Mouse (Mus musculus) thymus, adult 2 months (tissue): Measurements from ENCODE around the gene Rcor1.

ENCODE experiments used
- CTCF ChIP-seq: fragments of 200-500 bp; IDR thresholded peaks from 2 replicates; pipeline ENCODE4 v1.5.1; 2012; ENCODE audit warnings: mild to moderate bottlenecking, control low read depth, low read length, moderate library complexity, borderline replicate concordance; ENCODE audit not compliant: control insufficient read depth, poor library complexity, insufficient read depth; ENCODE audit errors: extremely low read depth
- POLR2A ChIP-seq: fragments of 200-500 bp; IDR thresholded peaks from 2 replicates; pipeline ENCODE4 v1.6.1; 2012; ENCODE audit warnings: mild to moderate bottlenecking, low read length, control low read depth, moderate library complexity; ENCODE audit not compliant: control insufficient read depth, poor library complexity, insufficient read depth; ENCODE audit errors: extremely low read depth

- TF ChIP-seq CTCF (no peak), POLR2A (no peak)
Observed at GRCm38 (mm10) chr12:111151422-111152156, 112.4 kb downstream of the Rcor1 start.
